Mouse (Mus musculus): ENCODE measurements at regions not wholly inside any gene's neighbourhood (a gene's known extent, or its start where the extent isn't known, plus 50 kb on each side); places are given as distances from the start of the nearest gene placed in this dataset.
"Not testable (repeated sequence)": the region's sequence is repeated elsewhere in the genome, so short reads cannot be mapped to it uniquely, and the experiment has no call there.

DNA sequence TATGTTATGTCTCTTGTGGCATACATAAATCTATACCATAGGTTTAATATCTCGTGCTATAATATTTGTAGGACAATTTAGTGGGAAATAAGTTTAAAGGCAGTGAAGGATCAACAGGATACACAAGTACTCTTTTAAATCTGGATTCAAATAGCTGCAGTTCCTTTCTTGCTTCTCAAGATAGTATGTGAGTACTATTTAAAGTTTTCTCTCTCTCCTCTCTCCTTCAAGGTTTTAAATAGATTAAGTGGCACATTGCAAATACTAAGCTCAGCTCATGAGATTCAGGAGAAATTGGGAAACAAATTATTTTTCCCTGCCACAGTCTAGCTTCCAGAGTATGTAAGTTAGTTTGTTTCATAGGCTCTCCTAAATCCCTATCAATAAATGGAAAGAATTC lies 1103.9 kb downstream of the Ndufa4 start:
- DNase-seq = no peak

GRCm38 (mm10) chr6:10758620-10759311 lies 1148.5 kb downstream of the Ndufa4 start:
- DNase-seq = no peak

- no peak for DNase-seq
Observed at GRCm38 (mm10) chr6:10758051-10758450, 1149.2 kb downstream of the Ndufa4 start.

DNA sequence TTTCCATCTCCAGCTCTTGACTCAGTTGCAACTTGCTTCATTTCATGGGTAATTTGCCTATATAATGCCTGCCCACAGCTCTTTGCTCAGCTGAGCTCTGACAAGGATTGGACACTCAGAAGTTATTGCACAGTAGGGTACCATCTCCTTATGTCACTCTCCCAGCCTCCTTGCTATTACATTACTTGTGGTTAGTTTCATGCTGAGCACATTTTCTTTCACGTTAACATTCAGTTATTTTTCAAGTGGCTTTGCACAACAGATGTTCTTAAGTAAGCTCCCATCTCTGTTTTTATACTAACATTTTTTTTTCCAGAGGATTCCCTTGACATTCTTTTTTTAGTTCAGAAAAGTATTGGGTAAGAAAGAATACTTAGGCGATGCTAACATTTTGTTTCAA lies 1163.2 kb downstream of the Ndufa4 start:
- no peak for DNase-seq

DNA sequence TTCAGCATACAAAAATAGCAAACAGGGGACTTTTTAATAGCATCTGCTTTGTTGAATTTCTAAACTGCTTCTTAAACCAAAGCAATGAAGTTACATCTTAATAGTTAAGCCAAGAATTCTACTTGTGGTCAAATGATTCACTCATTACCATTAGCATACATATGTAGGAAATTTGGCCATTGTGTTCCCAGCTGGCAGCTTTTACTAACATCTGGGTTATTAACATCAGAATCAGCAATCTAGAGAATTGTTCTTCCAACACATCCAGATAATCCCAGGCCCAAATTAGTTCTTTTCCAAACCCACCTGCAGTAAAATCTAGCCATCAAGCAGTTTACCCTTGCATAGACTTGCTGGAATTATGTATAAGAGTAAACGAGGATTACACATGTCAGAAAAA lies 1184.7 kb downstream of the Ndufa4 start:
- DNase-seq = peak; percentile 2

- DNase-seq = not testable (repeated sequence)
Observed at GRCm38 (mm10) chr6:10690526-10690925, 1216.8 kb downstream of the Ndufa4 start.
